Mouse (Mus musculus): ENCODE data around the gene Srcin1.

- TF ChIP-seq CTCF (IDR thresholded peaks at IDR 0.05; ENCODE audit: borderline replicate concordance, insufficient read depth, low read length): no peak
- no peak for TF ChIP-seq POLR2A (IDR thresholded peaks at IDR 0.05; ENCODE audit: low read depth, low read length)
Measured at GRCm38 (mm10) chr11:97543181-97543733, 32.7 kb downstream of the Srcin1 start.

Data from embryonic fibroblast, embryonic 13.5 days (primary cell).